Mouse (Mus musculus) gastrocnemius, adult 2 months (tissue): ENCODE data around the gene Foxi1. TPM values are rescaled to one million over a fixed set of nuclear protein-coding genes. Genes with fewer than 3 reads are reported as not detected.
"Not testable (repeated sequence)": the region's sequence is repeated elsewhere in the genome, so short reads cannot be mapped to it uniquely, and the experiment has no call there.

Source experiments
- DNase-seq: peaks from one replicate; pipeline ENCODE4 v3.0.0; 2022
- H3K27ac ChIP-seq: fragments of 200-600 bp; 2 replicates; pipeline ENCODE4 v1.8.1; 2022; ENCODE audit warnings: mild to moderate bottlenecking
- H3K4me3 ChIP-seq: fragments of 200-600 bp; 2 replicates; pipeline ENCODE4 v1.8.1; 2022; ENCODE audit warnings: mild to moderate bottlenecking, moderate library complexity
- CTCF ChIP-seq: fragments of 200-600 bp; IDR thresholded peaks from 2 replicates; pipeline ENCODE4 v1.8.1; 2022; ENCODE audit warnings: antibody characterized with exemption, mild to moderate bottlenecking, moderate library complexity
- intact Hi-C: fragments of 180-260 bp; cut with DNase I; formaldehyde crosslinking; loops from one replicate; pipeline ENCODE4 v1.15.1; 2025
- long read RNA-seq, 2 experiments: library from polyadenylated mRNA; stranded (forward); transcript quantifications; one replicate each; pipeline ENCODE4 v2.0.0; 2021
- total RNA-seq, 2 experiments: library from RNA; stranded (reverse); gene quantifications; 2 replicates each; pipeline ENCODE4 v1.2.3; 2021

Gene Foxi1
- not detected for total RNA-seq
- long read RNA-seq, experiment 1, result 0 reads
- long read RNA-seq, experiment 2, result 0 reads

- H3K27ac ChIP-seq, result no peak within 1 kb of the TSS
- no peak for DNase-seq
- H3K4me3 ChIP-seq, result no peak within 1 kb of the TSS
- TF ChIP-seq CTCF, result no peak
- intact Hi-C loops, result no loop called here
These were observed at the start of gene Foxi1 for GRCm38 (mm10) chr11:34207989-34208388. Gene Foxi1, minus strand, starts transcription at chr11:34208089.

- intact Hi-C loops, result no loop called here
- no peak for DNase-seq
These were observed 35.1 kb upstream of the Foxi1 start for GRCm38 (mm10) chr11:34242979-34243378.

GRCm38 (mm10) chr11:34240252-34240651, 32.4 kb upstream of the Foxi1 start:
- Histone ChIP-seq H3K4me3 (no peak overlapping the region), H3K27ac (no peak overlapping the region)
- intact Hi-C loops, result no loop called here
- TF ChIP-seq CTCF, result no peak
- no peak for DNase-seq

More at GRCm38 (mm10) chr11:34242979-34243378, 35.1 kb upstream of the Foxi1 start:
- Histone ChIP-seq H3K4me3 (no peak overlapping the region), H3K27ac (no peak overlapping the region)
- TF ChIP-seq CTCF, result no peak

DNA sequence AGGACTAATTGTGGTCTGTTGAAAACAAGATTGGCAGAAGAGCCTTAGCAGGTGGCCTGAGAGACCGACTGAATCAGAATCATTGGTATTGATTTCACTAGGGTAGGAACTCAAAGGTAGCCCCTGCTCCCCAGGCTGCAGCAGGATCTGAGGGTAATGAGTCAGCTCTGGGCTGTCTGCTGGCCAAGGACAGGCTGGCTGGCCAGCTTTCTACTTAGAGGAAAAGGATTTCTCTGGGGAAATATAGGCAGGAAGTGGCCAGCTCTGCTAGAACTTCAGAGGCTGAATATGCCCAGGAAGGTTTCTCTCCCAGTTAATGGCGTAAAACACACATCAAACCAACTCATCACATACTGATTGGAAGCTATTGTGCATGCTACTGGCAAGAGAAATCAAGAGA, 31.8 kb upstream of the Foxi1 start:
- H3K4me3 ChIP-seq, result no peak overlapping the region
- DNase-seq, result peak; percentile 38
- H3K27ac ChIP-seq, result no peak overlapping the region
- intact Hi-C loops, result no loop called here
- no peak for TF ChIP-seq CTCF

DNA sequence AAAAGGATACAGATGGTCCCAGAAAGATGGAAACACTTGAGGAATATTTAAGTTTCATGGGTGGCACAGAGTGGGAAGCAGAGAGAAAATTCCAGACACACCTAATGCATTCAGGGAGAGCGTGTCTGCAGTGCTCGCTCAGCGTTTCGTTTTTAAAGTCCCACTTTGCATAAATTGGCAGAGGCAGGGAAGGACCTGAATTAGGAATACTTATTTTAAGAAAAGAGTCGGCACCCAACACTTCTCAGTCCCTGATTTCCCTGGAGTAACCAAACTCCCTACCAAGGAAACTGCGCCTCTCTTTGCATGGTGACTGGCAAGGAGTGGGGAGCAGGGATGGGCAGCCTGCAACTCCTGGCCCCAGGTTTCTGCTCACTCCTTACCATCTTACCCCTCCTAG, 29.0 kb upstream of the Foxi1 start:
- no peak for DNase-seq
- intact Hi-C loops, result no loop called here
- H3K4me3 ChIP-seq, result no peak overlapping the region
- no peak for TF ChIP-seq CTCF
- no peak overlapping the region for H3K27ac ChIP-seq

- H3K4me3 ChIP-seq, result no peak overlapping the region
- no peak overlapping the region for H3K27ac ChIP-seq
- intact Hi-C loops, result no loop called here
- no peak for DNase-seq
- peak; percentile 47 for TF ChIP-seq CTCF
These were observed 28.3 kb upstream of the Foxi1 start for GRCm38 (mm10) chr11:34236091-34236759.

DNA sequence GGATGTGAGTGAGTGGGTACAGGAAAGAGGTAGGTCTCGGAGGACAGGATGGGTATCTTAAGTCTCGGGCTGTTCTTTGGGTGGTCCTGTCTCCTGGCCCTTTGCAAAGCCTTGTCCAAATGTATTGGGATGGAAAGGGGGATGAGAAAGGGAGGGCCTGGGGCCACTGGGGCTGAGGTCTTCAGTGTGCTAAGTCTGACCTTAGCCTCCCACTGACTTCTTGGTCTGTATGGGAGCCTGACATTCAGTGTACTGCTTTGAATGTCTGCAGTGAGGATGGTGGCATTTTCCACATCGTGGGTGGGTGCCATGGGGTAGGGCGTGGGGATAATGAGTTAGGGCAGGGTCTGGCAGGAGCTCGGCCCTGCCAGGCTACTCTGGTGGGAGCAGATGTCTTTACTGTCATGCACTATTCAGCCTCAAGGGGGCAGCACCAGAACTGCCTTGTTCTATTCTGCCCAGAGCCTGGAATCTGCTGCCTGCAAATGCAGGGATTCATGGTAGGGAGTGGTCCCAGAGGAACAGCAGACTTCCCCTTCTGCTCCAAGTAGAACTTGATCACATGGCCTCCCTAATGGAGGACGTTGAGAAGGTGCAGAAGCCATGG, 21.0 kb upstream of the Foxi1 start:
- intact Hi-C loops, result loop anchor here (5.0 kb wide), 1 partner anchor 588 kb away; no protein-coding TSS in a partner anchor
- Histone ChIP-seq H3K27ac (no peak overlapping the region), H3K4me3 (no peak overlapping the region)
- DNase-seq, result peak; percentile 44
- peak; percentile 72 for TF ChIP-seq CTCF

GRCm38 (mm10) chr11:34227180-34227579, 19.3 kb upstream of the Foxi1 start:
- no peak overlapping the region for H3K4me3 ChIP-seq
- no peak overlapping the region for H3K27ac ChIP-seq
- DNase-seq, result no peak
- TF ChIP-seq CTCF, result peak; percentile 48
- intact Hi-C loops, result loop anchor here (5.0 kb wide), 1 partner anchor 590 kb away; no protein-coding TSS in a partner anchor

- DNase-seq, H3K4me3 ChIP-seq, intact Hi-C loops, H3K27ac ChIP-seq: not testable (repeated sequence)
These were observed 12.7 kb upstream of the Foxi1 start for GRCm38 (mm10) chr11:34220596-34220995.

- intact Hi-C loops, result loop anchor here (1.0 to 10.0 kb wide), 2 partner anchors 64 to 208 kb away; no protein-coding TSS in a partner anchor
- Histone ChIP-seq H3K4me3 (no peak overlapping the region), H3K27ac (no peak overlapping the region)
- TF ChIP-seq CTCF, result peak; percentile 84
- DNase-seq, result peak; percentile 29
These were observed 5.0 kb upstream of the Foxi1 start for GRCm38 (mm10) chr11:34212853-34213252.

DNA sequence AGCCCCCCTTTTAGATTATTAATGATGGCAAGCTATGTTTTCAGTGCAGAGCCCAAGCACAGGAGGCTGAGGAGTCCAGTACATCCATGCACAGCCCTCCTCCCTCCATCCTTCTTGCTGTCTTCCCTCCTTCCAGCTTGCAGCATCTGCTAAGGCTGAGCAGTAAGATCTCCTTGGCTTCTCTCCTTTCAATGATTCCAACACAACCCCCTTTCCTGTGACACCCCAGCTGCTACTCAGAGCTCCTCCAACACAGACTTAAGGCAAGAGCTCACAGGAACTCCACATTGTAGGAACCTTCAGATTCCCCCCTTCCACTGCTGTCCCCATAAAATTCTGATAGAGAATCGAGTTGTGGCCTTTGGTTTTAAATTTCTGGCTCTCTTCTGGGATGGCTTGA, 5.1 kb downstream of the Foxi1 start:
- DNase-seq, result no peak
- no peak overlapping the region for H3K4me3 ChIP-seq
- TF ChIP-seq CTCF, result no peak
- no peak overlapping the region for H3K27ac ChIP-seq
- intact Hi-C loops, result no loop called here

DNA sequence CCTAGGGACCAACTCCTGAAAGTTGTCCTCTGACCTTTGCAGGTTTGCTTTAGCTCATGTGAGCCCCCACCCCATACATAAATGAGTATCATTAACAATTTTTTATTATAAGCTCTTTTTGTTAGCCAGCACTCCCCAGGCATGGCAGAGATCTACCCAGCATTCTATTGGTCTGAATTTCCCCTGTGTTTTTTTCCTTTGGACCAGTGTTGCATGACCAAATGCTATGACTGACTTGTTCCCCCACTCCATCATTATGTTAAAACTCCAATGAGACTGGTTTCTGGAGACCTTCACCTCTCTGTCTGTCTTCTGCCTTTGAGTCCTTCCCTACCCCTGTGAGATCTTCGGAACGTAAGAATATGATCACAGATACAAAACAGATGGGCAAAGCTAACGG, 12.7 kb downstream of the Foxi1 start:
- Histone ChIP-seq H3K4me3 (no peak overlapping the region), H3K27ac (no peak overlapping the region)
- DNase-seq, result no peak
- TF ChIP-seq CTCF, result no peak
- intact Hi-C loops, result no loop called here

DNA sequence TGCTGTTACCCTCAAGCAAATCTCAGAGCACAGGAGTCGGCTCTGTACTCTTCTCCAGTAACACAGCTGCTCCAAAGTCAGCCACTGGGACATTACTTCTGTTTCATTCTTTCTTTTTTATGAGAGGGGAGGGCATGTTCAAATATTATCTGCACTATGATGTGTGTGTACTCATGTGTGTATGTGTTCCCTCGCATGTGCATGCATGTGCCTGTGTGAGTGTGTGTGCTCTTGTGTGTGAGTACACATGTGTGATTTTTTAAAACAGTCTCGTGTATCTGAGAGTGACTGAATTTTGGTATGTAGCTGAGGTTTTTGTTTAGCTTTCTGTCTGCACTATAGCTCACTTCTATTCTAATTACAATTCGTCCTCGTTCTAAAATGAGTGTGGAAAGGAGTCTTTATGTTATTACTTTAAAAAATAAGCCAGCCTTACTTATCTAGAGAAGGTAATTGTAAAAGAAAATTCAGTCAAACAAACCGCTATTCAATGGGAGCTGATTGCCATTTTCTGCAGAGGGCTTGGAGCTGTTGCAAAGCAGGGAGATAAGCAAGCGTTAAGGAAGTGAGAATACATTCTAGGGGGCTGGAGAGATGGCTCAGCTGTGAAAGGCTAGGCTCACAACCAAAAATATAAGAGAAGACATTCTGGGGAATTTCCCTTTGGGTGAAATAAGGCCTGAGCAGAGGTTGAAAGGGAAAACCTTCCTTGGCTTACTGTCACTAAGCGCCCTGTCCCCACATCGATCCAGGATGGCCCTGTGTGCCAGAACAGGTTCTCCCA, 13.5 kb downstream of the Foxi1 start:
- Histone ChIP-seq H3K27ac (no peak overlapping the region), H3K4me3 (no peak overlapping the region)
- intact Hi-C loops, result no loop called here
- no peak for DNase-seq
- TF ChIP-seq CTCF, result no peak
